Mouse (Mus musculus) kidney, embryonic 15.5 days (tissue): Measurements from ENCODE around the gene Fbxo3. TPM values are rescaled to one million over a fixed set of nuclear protein-coding genes. Genes with fewer than 3 reads are reported as not detected.
"Not testable (repeated sequence)": the region's sequence is repeated elsewhere in the genome, so short reads cannot be mapped to it uniquely, and the experiment has no call there.

ENCODE experiments used
- ATAC-seq: fragments of 200-750 bp; cut with Nextera tagmentation; replicated peaks from 2 replicates; pipeline ENCODE4 v1.8.0; 2017; ENCODE audit warnings: moderate TSS enrichment; ENCODE audit not compliant: low FRiP score
- H3K27ac ChIP-seq: fragments of 300-500 bp; sonication (generic); 2 replicates; pipeline ENCODE4 v1.5.1; 2015; ENCODE audit warnings: mild to moderate bottlenecking, inconsistent platforms
- H3K27me3 ChIP-seq: fragments of 300-500 bp; sonication (generic); 2 replicates; pipeline ENCODE4 v1.6.1; 2015; ENCODE audit warnings: inconsistent platforms
- H3K36me3 ChIP-seq: fragments of 300-500 bp; sonication (generic); 2 replicates; pipeline ENCODE4 v1.6.1; 2015; ENCODE audit warnings: inconsistent platforms
- H3K4me1 ChIP-seq: fragments of 300-500 bp; sonication (generic); 2 replicates; pipeline ENCODE4 v1.6.1; 2015; ENCODE audit warnings: inconsistent platforms
- H3K4me2 ChIP-seq: fragments of 300-500 bp; sonication (generic); 2 replicates; pipeline ENCODE4 v1.6.1; 2015; ENCODE audit warnings: moderate library complexity, mild to moderate bottlenecking, inconsistent platforms
- H3K4me3 ChIP-seq: fragments of 300-500 bp; sonication (generic); replicated peaks from 2 replicates; pipeline ENCODE4 v1.5.1; 2015; ENCODE audit warnings: mild to moderate bottlenecking, inconsistent platforms
- H3K9ac ChIP-seq: fragments of 300-500 bp; sonication (generic); 2 replicates; pipeline ENCODE4 v1.6.1; 2015; ENCODE audit warnings: mild to moderate bottlenecking, inconsistent platforms
- H3K9me3 ChIP-seq: fragments of 300-500 bp; sonication (generic); replicated peaks from 2 replicates; pipeline ENCODE4 v1.6.1; 2016; ENCODE audit warnings: inconsistent platforms
- whole genome bisulfite sequencing: fragments of 180-500 bp; shearing (Covaris S2); methylation state at CpG from one replicate; pipeline ENCODE4 v1.1.7; 2015; ENCODE audit warnings: mixed read lengths; 5-methylcytosine and 5-hydroxymethylcytosine counted together
- polyA plus RNA-seq: library from polyadenylated mRNA; unstranded; fragments of >200 nt; fragmentation: Nextera tagmentation; extraction: Ambion mirVana; gene quantifications from 2 replicates; pipeline ENCODE4 v1.2.1, GENCODE M21; 2015

The Fbxo3 gene
- polyA plus RNA-seq, 1 experiment from 2014 or later, result 54.3 TPM

GRCm38 (mm10) chr2:104069704-104070185 lies 42.2 kb downstream of the Fbxo3 start, which contains the start of gene Cd59b:
Gene Cd59b (plus strand): TSS chr2:104069849.
- no peaks in the 10 kb centered on the region for H3K9me3 ChIP-seq
- peak within 1 kb of the TSS; percentile 69 for H3K4me2 ChIP-seq
- ATAC-seq, result peak; percentile 97
- H3K4me3 ChIP-seq, result peak within 1 kb of the TSS; percentile 50
- no peaks in the 10 kb centered on the region for H3K36me3 ChIP-seq
- no peaks in the 10 kb centered on the region for H3K27me3 ChIP-seq
- H3K27ac ChIP-seq, result peak within 1 kb of the TSS; percentile 82
- H3K4me1 ChIP-seq, result peaks cover 8% of the 10 kb centered on the region
- H3K9ac ChIP-seq, result peak within 1 kb of the TSS; percentile 38; the same call in 1 of the 2 replicates
- WGBS, result 5% methylated on average over 13 of the region's 13 CpGs

DNA sequence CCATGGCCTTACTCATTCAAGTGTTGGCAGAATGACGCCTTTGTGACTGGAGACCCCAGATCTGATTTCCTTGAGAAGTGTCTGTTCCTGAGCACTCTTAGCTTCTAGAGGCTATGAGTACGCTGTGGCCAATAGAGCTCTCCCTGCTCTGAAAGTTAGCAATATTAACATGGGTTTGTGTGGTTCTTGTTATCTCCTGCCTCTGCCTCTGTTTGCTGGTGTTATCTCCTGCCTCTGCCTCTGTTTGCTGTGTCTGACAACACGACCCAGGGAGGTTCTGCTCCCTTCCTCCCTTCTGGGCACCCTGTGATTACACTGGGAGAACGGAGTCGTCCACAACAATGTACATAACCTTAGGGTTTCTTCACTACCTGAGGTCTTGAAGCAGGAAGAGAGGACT lies 50.8 kb downstream of the Fbxo3 start:
- H3K9me3 ChIP-seq, H3K36me3 ChIP-seq, H3K4me1 ChIP-seq, H3K4me3 ChIP-seq, H3K27ac ChIP-seq, H3K27me3 ChIP-seq, H3K9ac ChIP-seq, H3K4me2 ChIP-seq: not testable (repeated sequence)
- 69% methylated on average over 5 of the region's 5 CpGs for WGBS
- ATAC-seq, result 0 out of 2 replicates have a peak, but pooled peaks have one; percentile 43

GRCm38 (mm10) chr2:104081436-104082050 lies 54.0 kb downstream of the Fbxo3 start:
- H3K27ac ChIP-seq, H3K9me3 ChIP-seq, ATAC-seq, H3K27me3 ChIP-seq, H3K4me3 ChIP-seq, H3K9ac ChIP-seq, H3K4me1 ChIP-seq, H3K36me3 ChIP-seq, H3K4me2 ChIP-seq: not testable (repeated sequence)
- 50% methylated on average over 1 of the region's 1 CpGs for WGBS

GRCm38 (mm10) chr2:104082474-104082873 lies 55.0 kb downstream of the Fbxo3 start:
- Histone ChIP-seq H3K9me3 (no peaks in the 10 kb centered on the region), H3K4me3 (no peak overlapping the region), H3K4me1 (no peaks in the 10 kb centered on the region), H3K36me3 (no peaks in the 10 kb centered on the region), H3K9ac (no peak overlapping the region), H3K4me2 (no peak overlapping the region), H3K27ac (no peak overlapping the region), H3K27me3 (no peaks in the 10 kb centered on the region)
- no peak for ATAC-seq

DNA sequence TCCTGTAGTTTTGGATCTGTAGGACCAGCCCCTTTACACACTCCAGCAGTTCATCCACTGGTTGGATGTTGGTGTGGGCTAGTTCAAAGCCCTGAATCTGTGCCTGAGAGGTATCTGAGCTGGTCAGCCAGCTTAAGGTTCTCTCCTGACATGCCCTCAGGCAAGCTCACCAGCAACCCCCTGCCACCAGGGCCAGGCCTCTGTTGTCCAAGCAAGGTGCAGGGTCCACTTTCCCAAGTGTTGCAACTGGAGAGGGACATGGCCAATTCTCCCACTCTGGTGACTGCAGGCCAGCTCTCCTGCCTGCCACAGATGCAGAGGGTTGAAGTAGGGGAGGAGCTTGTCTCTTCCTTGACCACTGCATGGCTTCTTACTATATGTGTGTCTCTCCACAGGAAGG lies 56.5 kb downstream of the Fbxo3 start:
- H3K4me1 ChIP-seq, H3K36me3 ChIP-seq, H3K9me3 ChIP-seq, H3K4me2 ChIP-seq, H3K27me3 ChIP-seq, H3K27ac ChIP-seq, H3K9ac ChIP-seq, ATAC-seq, H3K4me3 ChIP-seq: not testable (repeated sequence)

DNA sequence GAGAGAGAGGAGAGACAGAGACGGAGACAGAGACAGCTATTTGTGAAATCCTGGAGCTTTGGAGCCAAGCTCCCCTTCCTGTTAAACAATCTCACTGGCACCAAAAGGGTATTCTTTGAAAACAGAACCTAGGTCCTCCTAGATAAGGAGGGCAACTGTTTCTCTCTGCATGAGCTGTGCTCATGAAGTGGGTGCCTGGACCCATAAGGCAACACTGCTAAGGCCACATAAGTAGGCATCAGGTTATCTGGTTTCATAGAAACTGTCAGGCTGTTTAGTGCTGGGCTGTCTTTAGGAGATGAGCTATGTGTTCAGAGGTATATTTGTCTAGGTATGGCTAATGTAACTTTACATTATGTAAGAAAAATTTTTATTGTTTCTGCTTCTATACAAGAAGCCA lies 60.0 kb downstream of the Fbxo3 start:
- H3K4me1 ChIP-seq, H3K27me3 ChIP-seq, H3K4me2 ChIP-seq, ATAC-seq, H3K4me3 ChIP-seq, H3K36me3 ChIP-seq, H3K9me3 ChIP-seq, H3K27ac ChIP-seq, H3K9ac ChIP-seq: not testable (repeated sequence)
- 75% methylated on average over 1 of the region's 1 CpGs for WGBS

GRCm38 (mm10) chr2:104093305-104093704 lies 65.8 kb downstream of the Fbxo3 start:
- Histone ChIP-seq H3K4me3 (no peak overlapping the region), H3K4me1 (peaks cover 14% of the 10 kb centered on the region; the same call in 1 of the 2 replicates), H3K27me3 (no peaks in the 10 kb centered on the region), H3K27ac (no peak overlapping the region), H3K9me3 (no peaks in the 10 kb centered on the region), H3K36me3 (no peaks in the 10 kb centered on the region), H3K4me2 (no peak overlapping the region), H3K9ac (no peak overlapping the region)
- 69% methylated on average over 2 of the region's 2 CpGs for WGBS
- no peak for ATAC-seq

- no peaks in the 10 kb centered on the region for H3K36me3 ChIP-seq
- H3K4me1 ChIP-seq, result peaks cover 16% of the 10 kb centered on the region; the same call in 1 of the 2 replicates
- 5% methylated on average over 15 of the region's 15 CpGs for WGBS
- H3K9me3 ChIP-seq, result no peaks in the 10 kb centered on the region
- peak; percentile 96 for ATAC-seq
- peak within 1 kb of the TSS; percentile 61 for H3K9ac ChIP-seq
- peak within 1 kb of the TSS; percentile 90 for H3K27ac ChIP-seq
- no peaks in the 10 kb centered on the region for H3K27me3 ChIP-seq
- H3K4me2 ChIP-seq, result peak within 1 kb of the TSS; percentile 76
- H3K4me3 ChIP-seq, result peak within 1 kb of the TSS; percentile 55
Measured at GRCm38 (mm10) chr2:104095741-104096213, 68.3 kb downstream of the Fbxo3 start, which contains the start of gene Cd59a. Gene Cd59a (plus strand): TSS chr2:104095801.

- H3K27ac ChIP-seq, result peak overlapping the region; percentile 90
- peak overlapping the region; percentile 76 for H3K4me2 ChIP-seq
- peak overlapping the region; percentile 55 for H3K4me3 ChIP-seq
- ATAC-seq, result peak; percentile 27; the same call in 1 of the 2 replicates
- H3K9ac ChIP-seq, result peak overlapping the region; percentile 61
- H3K4me1 ChIP-seq, result peaks cover 16% of the 10 kb centered on the region; the same call in 1 of the 2 replicates
- no peaks in the 10 kb centered on the region for H3K27me3 ChIP-seq
- no peaks in the 10 kb centered on the region for H3K36me3 ChIP-seq
- 27% methylated on average over 10 of the region's 10 CpGs for WGBS
- H3K9me3 ChIP-seq, result no peaks in the 10 kb centered on the region
Measured at GRCm38 (mm10) chr2:104096256-104096655, 68.7 kb downstream of the Fbxo3 start.

GRCm38 (mm10) chr2:104096796-104097195 lies 69.3 kb downstream of the Fbxo3 start:
- not testable (repeated sequence) for H3K36me3 ChIP-seq, H3K27ac ChIP-seq, H3K9ac ChIP-seq, H3K9me3 ChIP-seq, H3K27me3 ChIP-seq, ATAC-seq
- H3K4me2 ChIP-seq, result peak overlapping the region; percentile 76
- H3K4me1 ChIP-seq, result peaks cover 16% of the 10 kb centered on the region; the same call in 1 of the 2 replicates
- peak overlapping the region; percentile 55 for H3K4me3 ChIP-seq
- WGBS, result 87% methylated on average over 1 of the region's 1 CpGs

DNA sequence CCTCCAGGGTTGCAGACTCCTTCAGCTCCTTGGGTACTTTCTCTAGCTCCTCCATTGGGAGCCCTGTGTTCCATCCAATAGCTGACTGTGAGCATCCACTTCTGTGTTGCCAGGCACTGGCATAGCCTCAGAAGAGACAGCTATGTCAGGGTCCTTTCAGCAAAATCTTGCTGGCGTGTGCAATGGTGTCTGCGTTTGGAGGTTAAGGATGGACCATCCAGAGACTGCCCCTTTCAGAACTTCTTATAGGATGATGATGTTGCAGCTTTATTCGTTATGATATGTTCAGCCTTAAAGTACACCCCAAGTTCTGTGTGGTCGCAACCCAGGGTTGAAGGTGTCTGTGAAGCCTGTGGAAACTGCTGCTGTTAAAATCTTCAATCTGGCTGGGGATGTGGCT lies 69.9 kb downstream of the Fbxo3 start:
- H3K9ac ChIP-seq, H3K9me3 ChIP-seq, H3K27ac ChIP-seq, H3K4me3 ChIP-seq, ATAC-seq, H3K4me2 ChIP-seq, H3K36me3 ChIP-seq, H3K27me3 ChIP-seq: not testable (repeated sequence)
- peaks cover 16% of the 10 kb centered on the region; the same call in 1 of the 2 replicates for H3K4me1 ChIP-seq
- WGBS, result 94% methylated on average over 4 of the region's 4 CpGs

DNA sequence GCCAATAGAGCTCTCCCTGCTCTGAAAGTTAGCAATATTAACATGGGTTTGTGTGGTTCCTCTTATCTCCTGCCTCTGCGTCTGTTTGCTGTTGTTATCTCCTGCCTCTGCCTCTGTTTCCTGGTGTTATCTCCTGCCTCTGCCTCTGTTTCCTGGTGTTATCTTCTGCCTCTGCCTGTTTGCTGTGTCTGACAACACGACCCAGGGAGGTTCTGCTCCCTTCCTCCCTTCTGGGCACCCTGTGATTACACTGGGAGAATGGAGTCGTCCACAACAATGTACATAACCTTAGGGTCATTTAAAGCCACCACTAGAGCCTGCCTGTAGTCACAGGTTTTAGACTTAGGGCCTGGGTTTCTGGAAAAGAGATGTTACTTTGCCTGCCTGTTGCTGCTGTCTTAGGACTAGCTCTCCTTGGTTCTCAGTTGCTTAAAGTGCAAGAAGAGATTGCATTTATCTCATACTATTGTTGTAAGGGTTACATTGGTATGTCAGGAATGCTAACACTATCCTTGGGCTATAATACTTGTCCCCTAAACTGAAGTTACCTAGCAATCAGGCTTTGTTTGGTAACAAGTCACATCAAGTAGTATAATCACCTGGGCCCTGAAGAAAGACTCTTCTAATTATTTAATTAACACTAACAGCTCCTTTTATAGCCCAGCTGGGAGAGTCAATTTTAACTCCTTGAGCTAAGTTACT lies 71.2 kb downstream of the Fbxo3 start:
- Histone ChIP-seq H3K9me3 (no peaks in the 10 kb centered on the region), H3K4me2 (no peak overlapping the region), H3K27ac (no peak overlapping the region), H3K36me3 (no peaks in the 10 kb centered on the region), H3K4me1 (peaks cover 16% of the 10 kb centered on the region; the same call in 1 of the 2 replicates), H3K4me3 (no peak overlapping the region), H3K9ac (no peak overlapping the region), H3K27me3 (no peaks in the 10 kb centered on the region)
- ATAC-seq, result no peak
- WGBS, result 25% methylated on average over 3 of the region's 3 CpGs
